Mouse (Mus musculus) limb, embryonic 11.5 days (tissue): ENCODE measurements around the gene Paxbp1. TPM values are rescaled to one million over a fixed set of nuclear protein-coding genes. Genes with fewer than 3 reads are reported as not detected.
A peak's percentile ranks its signal among the peaks of the same experiment; 100 is the strongest.

Source experiments
- ATAC-seq: fragments of 200-750 bp; cut with Nextera tagmentation; 2 replicates; pipeline ENCODE4 v1.8.0; 2017; ENCODE audit warnings: low read depth; ENCODE audit not compliant: insufficient number of reproducible peaks, low FRiP score, low TSS enrichment
- DNase-seq: peaks from one replicate; pipeline ENCODE4 v3.0.0-alpha.2; 2015; ENCODE audit warnings: low spot score
- H3K27ac ChIP-seq: fragments of 300-500 bp; sonication (generic); replicated peaks from 2 replicates; pipeline ENCODE4 v1.5.1; 2014; ENCODE audit warnings: low read depth, mild to moderate bottlenecking, low read length
- H3K27me3 ChIP-seq: fragments of 300-500 bp; sonication (generic); 2 replicates; pipeline ENCODE4 v1.6.1; 2014; ENCODE audit warnings: mild to moderate bottlenecking, low read length, mixed read lengths; ENCODE audit not compliant: control insufficient read depth, insufficient read depth
- H3K36me3 ChIP-seq: fragments of 300-500 bp; sonication (generic); 2 replicates; pipeline ENCODE4 v1.6.1; 2014; ENCODE audit warnings: mild to moderate bottlenecking, low read length, moderate library complexity, mixed read lengths; ENCODE audit not compliant: control insufficient read depth, insufficient read depth
- H3K4me1 ChIP-seq: fragments of 300-500 bp; sonication (generic); 2 replicates; pipeline ENCODE4 v1.6.1; 2014; ENCODE audit warnings: low read length, mixed read lengths; ENCODE audit not compliant: control insufficient read depth, insufficient read depth
- H3K4me2 ChIP-seq: fragments of 300-500 bp; sonication (generic); 2 replicates; pipeline ENCODE4 v1.6.1; 2014; ENCODE audit warnings: low read depth, mild to moderate bottlenecking, moderate library complexity; ENCODE audit not compliant: severe bottlenecking
- H3K4me3 ChIP-seq: fragments of 300-500 bp; sonication (generic); 2 replicates; pipeline ENCODE4 v1.5.1; 2014; ENCODE audit warnings: low read depth, low read length
- H3K9ac ChIP-seq: fragments of 300-500 bp; sonication (generic); 2 replicates; pipeline ENCODE4 v1.6.1; 2014; ENCODE audit warnings: mild to moderate bottlenecking, low read length
- H3K9me3 ChIP-seq: fragments of 300-500 bp; sonication (generic); 2 replicates; pipeline ENCODE4 v1.6.1; 2016; ENCODE audit warnings: low read length; ENCODE audit not compliant: control insufficient read depth
- WGBS: fragments of 180-500 bp; shearing (Covaris S2); extraction: QIAGEN DNeasy Blood & Tissue Kit; methylation state at CpG from one replicate; pipeline ENCODE4 v1.1.7; 2014; 5-methylcytosine and 5-hydroxymethylcytosine counted together
- polyA plus RNA-seq: library from polyadenylated mRNA; unstranded; fragments of >200 nt; fragmentation: Nextera tagmentation; extraction: Ambion mirVana; gene quantifications from 2 replicates; pipeline ENCODE4 v1.2.1, GENCODE M21; 2014

Gene Paxbp1
- polyA plus RNA-seq, 1 experiment from 2014 or later: 89.3 TPM

- DNase-seq: no peak
- no peak overlapping the region for H3K27ac ChIP-seq
- 47% methylated on average over 3 of the region's 3 CpGs for WGBS
- no peaks in the 10 kb centered on the region for H3K27me3 ChIP-seq
- H3K4me1 ChIP-seq: 0 out of 2 replicates have a peak, but pooled peaks cover 5% of the 10 kb centered on the region
- peak overlapping the region; percentile 90 for H3K4me2 ChIP-seq
- H3K9me3 ChIP-seq: no peaks in the 10 kb centered on the region
- H3K36me3 ChIP-seq: peaks cover 11% of the 10 kb centered on the region; the same call in 1 of the 2 replicates
- peak overlapping the region; percentile 91 for H3K4me3 ChIP-seq
- no peak overlapping the region; the same call in 1 of the 2 replicates for H3K9ac ChIP-seq
- no peak for ATAC-seq
Measured at GRCm38 (mm10) chr16:91011847-91012246, 32.5 kb downstream of the Paxbp1 start.

GRCm38 (mm10) chr16:91011021-91011683, 33.2 kb downstream of the Paxbp1 start, which contains the start of gene Synj1:
TSS of gene Synj1 (minus strand) at chr16:91011308.
- Histone ChIP-seq H3K36me3 (peaks cover 11% of the 10 kb centered on the region; the same call in 1 of the 2 replicates), H3K4me3 (peak within 1 kb of the TSS; percentile 91), H3K9me3 (no peaks in the 10 kb centered on the region), H3K9ac (peak within 1 kb of the TSS; percentile 68), H3K4me2 (peak within 1 kb of the TSS; percentile 90), H3K27ac (0 out of 2 replicates have a peak within 1 kb of the TSS, but pooled peaks have one; percentile 47), H3K4me1 (0 out of 2 replicates have a peak, but pooled peaks cover 5% of the 10 kb centered on the region), H3K27me3 (no peaks in the 10 kb centered on the region)
- WGBS: under 1% methylated on average over 66 of the region's 66 CpGs
- peak; percentile 95 for ATAC-seq
- DNase-seq: peak; percentile 91

- Histone ChIP-seq H3K4me3 (peak overlapping the region; percentile 91), H3K27me3 (no peaks in the 10 kb centered on the region), H3K36me3 (peaks cover 5% of the 10 kb centered on the region; the same call in 1 of the 2 replicates), H3K4me2 (peak overlapping the region; percentile 90), H3K4me1 (0 out of 2 replicates have a peak, but pooled peaks cover 5% of the 10 kb centered on the region), H3K9ac (peak overlapping the region; percentile 64), H3K9me3 (no peaks in the 10 kb centered on the region), H3K27ac (0 out of 2 replicates have a peak overlapping the region, but pooled peaks have one; percentile 45)
- WGBS: 0% methylated on average over 39 of the region's 42 CpGs
- DNase-seq (no peak), ATAC-seq (no peak; the same call in none of the 2 replicates)
Measured at GRCm38 (mm10) chr16:91010581-91011020, 33.7 kb downstream of the Paxbp1 start.

GRCm38 (mm10) chr16:91009942-91010529, 34.3 kb downstream of the Paxbp1 start:
- Histone ChIP-seq H3K9ac (peak overlapping the region; percentile 64), H3K4me3 (peak overlapping the region; percentile 91), H3K36me3 (peaks cover 2% of the 10 kb centered on the region; the same call in 1 of the 2 replicates), H3K4me1 (0 out of 2 replicates have a peak, but pooled peaks cover 5% of the 10 kb centered on the region), H3K27ac (no peak overlapping the region), H3K4me2 (peak overlapping the region; percentile 90), H3K27me3 (no peaks in the 10 kb centered on the region), H3K9me3 (no peaks in the 10 kb centered on the region)
- ATAC-seq (no peak), DNase-seq (peak; percentile 24)
- WGBS: under 1% methylated on average over 19 of the region's 19 CpGs

- Histone ChIP-seq H3K9ac (no peak overlapping the region), H3K36me3 (no peaks in the 10 kb centered on the region), H3K27me3 (no peaks in the 10 kb centered on the region), H3K27ac (no peak overlapping the region), H3K4me1 (0 out of 2 replicates have a peak, but pooled peaks cover 4% of the 10 kb centered on the region), H3K9me3 (no peaks in the 10 kb centered on the region), H3K4me2 (no peak overlapping the region), H3K4me3 (no peak overlapping the region)
- WGBS: 84% methylated on average over 4 of the region's 4 CpGs
- ATAC-seq (no peak), DNase-seq (no peak)
Measured at GRCm38 (mm10) chr16:91004915-91005538, 39.3 kb downstream of the Paxbp1 start.

DNA sequence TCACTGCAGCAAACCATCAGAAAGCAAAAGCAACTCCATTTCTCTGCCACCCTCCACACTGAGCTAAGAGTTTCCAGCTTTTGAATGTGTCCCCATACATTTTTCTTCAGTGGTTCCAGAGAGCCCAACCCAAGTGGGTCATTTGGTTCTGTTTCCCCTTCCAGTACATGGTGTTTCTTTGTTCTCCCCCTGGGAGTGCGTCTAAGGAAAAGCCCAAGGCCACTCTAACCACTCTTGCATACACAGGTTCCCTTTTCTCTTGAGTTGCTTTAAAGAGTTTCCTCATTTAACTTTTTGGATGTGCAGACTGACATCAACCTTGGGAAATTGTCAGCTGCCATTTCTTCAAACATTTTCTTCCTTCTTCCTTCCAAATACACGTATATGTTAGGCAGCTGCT, 43.2 kb downstream of the Paxbp1 start:
- ATAC-seq (no peak), DNase-seq (no peak)
- H3K27ac ChIP-seq: no peak overlapping the region
- no peaks in the 10 kb centered on the region for H3K9me3 ChIP-seq
- H3K36me3 ChIP-seq: no peaks in the 10 kb centered on the region
- no peaks in the 10 kb centered on the region for H3K4me1 ChIP-seq
- 86% methylated on average over 2 of the region's 2 CpGs for WGBS
- H3K4me3 ChIP-seq: no peak overlapping the region
- H3K27me3 ChIP-seq: no peaks in the 10 kb centered on the region
- no peak overlapping the region for H3K4me2 ChIP-seq
- H3K9ac ChIP-seq: no peak overlapping the region

- ATAC-seq (no peak), DNase-seq (no peak)
- WGBS: 83% methylated on average over 4 of the region's 4 CpGs
- no peak overlapping the region for H3K4me3 ChIP-seq
- no peak overlapping the region for H3K4me2 ChIP-seq
- no peaks in the 10 kb centered on the region for H3K9me3 ChIP-seq
- no peaks in the 10 kb centered on the region for H3K27me3 ChIP-seq
- no peak overlapping the region for H3K9ac ChIP-seq
- H3K36me3 ChIP-seq: no peaks in the 10 kb centered on the region
- no peaks in the 10 kb centered on the region for H3K4me1 ChIP-seq
- no peak overlapping the region for H3K27ac ChIP-seq
Measured at GRCm38 (mm10) chr16:90999827-91000226, 44.5 kb downstream of the Paxbp1 start.

GRCm38 (mm10) chr16:90997822-90998221, 46.5 kb downstream of the Paxbp1 start:
- Histone ChIP-seq H3K4me2 (no peak overlapping the region), H3K27me3 (no peaks in the 10 kb centered on the region), H3K4me3 (no peak overlapping the region), H3K4me1 (no peaks in the 10 kb centered on the region), H3K9me3 (no peaks in the 10 kb centered on the region), H3K9ac (no peak overlapping the region), H3K27ac (no peak overlapping the region), H3K36me3 (no peaks in the 10 kb centered on the region)
- DNase-seq: no peak
- no peak for ATAC-seq
- 94% methylated on average over 3 of the region's 3 CpGs for WGBS
